Mouse (Mus musculus): Measurements from ENCODE around the gene Rufy1.

DNA sequence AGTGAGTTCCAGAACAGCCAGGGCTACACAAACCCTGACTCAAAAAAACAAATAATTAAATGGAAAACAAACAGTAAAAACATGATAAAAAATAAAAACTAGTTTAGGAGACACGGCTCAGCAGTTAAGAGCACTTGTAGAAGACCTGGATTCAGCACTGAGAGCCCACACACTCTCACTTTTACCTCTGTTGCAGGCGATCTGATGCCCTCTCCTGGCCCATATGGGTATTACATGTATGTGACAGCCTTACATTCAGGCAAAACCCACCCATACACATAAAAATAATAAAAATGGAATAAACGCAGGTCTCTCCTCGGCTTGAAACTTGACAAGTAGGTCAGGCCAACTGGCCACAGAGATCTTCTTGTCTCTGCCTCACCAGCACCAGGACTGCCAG lies 66.4 kb downstream of the Rufy1 start:
- peak; percentile 96 for TF ChIP-seq CTCF (IDR thresholded peaks at IDR 0.05)
- no peak for TF ChIP-seq POLR2A (IDR thresholded peaks at IDR 0.05; ENCODE audit: insufficient read depth, low read depth, low read length)
